Mouse (Mus musculus): ENCODE measurements around the gene B130006D01Rik.
"Not testable (repeated sequence)": the region's sequence is repeated elsewhere in the genome, so short reads cannot be mapped to it uniquely, and the experiment has no call there.

The B130006D01Rik gene

GRCm38 (mm10) chr11:95714411-95714810 lies 9.0 kb upstream of the B130006D01Rik start:
- no peak for DNase-seq

- DNase-seq = peak; percentile 24
Measured at GRCm38 (mm10) chr11:95716136-95716535, 7.3 kb upstream of the B130006D01Rik start.

GRCm38 (mm10) chr11:95719356-95719755 lies 4.0 kb upstream of the B130006D01Rik start:
- DNase-seq = peak; percentile 54

GRCm38 (mm10) chr11:95724466-95724865 lies 1.1 kb downstream of the B130006D01Rik start:
- no peak for DNase-seq

GRCm38 (mm10) chr11:95726156-95726555 lies 2.8 kb downstream of the B130006D01Rik start:
- DNase-seq = no peak

- DNase-seq = no peak
Measured at GRCm38 (mm10) chr11:95727947-95728346, 4.6 kb downstream of the B130006D01Rik start.

GRCm38 (mm10) chr11:95728916-95729907 lies 5.8 kb downstream of the B130006D01Rik start:
- DNase-seq = no peak

GRCm38 (mm10) chr11:95734485-95734884 lies 11.1 kb downstream of the B130006D01Rik start:
- DNase-seq = no peak

GRCm38 (mm10) chr11:95737811-95738210 lies 14.4 kb downstream of the B130006D01Rik start:
- DNase-seq = peak; percentile 25

GRCm38 (mm10) chr11:95744521-95744920 lies 21.1 kb downstream of the B130006D01Rik start:
- no peak for DNase-seq

- DNase-seq = peak; percentile 44
Measured at GRCm38 (mm10) chr11:95746821-95747220, 23.4 kb downstream of the B130006D01Rik start.

- no peak for DNase-seq
Measured at GRCm38 (mm10) chr11:95748331-95748730, 24.9 kb downstream of the B130006D01Rik start.

GRCm38 (mm10) chr11:95749619-95750018 lies 26.2 kb downstream of the B130006D01Rik start:
- DNase-seq = no peak

- peak; percentile 71 for DNase-seq
Measured at GRCm38 (mm10) chr11:95750995-95751394, 27.6 kb downstream of the B130006D01Rik start.

GRCm38 (mm10) chr11:95755137-95755536 lies 31.8 kb downstream of the B130006D01Rik start:
- not testable (repeated sequence) for DNase-seq

- DNase-seq = no peak
Measured at GRCm38 (mm10) chr11:95760521-95760920, 37.1 kb downstream of the B130006D01Rik start.

GRCm38 (mm10) chr11:95762996-95763395 lies 39.6 kb downstream of the B130006D01Rik start:
- no peak for DNase-seq

- DNase-seq = no peak
Measured at GRCm38 (mm10) chr11:95764806-95765205, 41.4 kb downstream of the B130006D01Rik start.

- DNase-seq = no peak
Measured at GRCm38 (mm10) chr11:95765334-95765733, 41.9 kb downstream of the B130006D01Rik start.

GRCm38 (mm10) chr11:95768244-95768643 lies 44.9 kb downstream of the B130006D01Rik start:
- no peak for DNase-seq

- no peak for DNase-seq
Measured at GRCm38 (mm10) chr11:95769208-95769607, 45.8 kb downstream of the B130006D01Rik start.

- no peak for DNase-seq
Measured at GRCm38 (mm10) chr11:95770720-95771364, 47.5 kb downstream of the B130006D01Rik start.

GRCm38 (mm10) chr11:95771665-95772064 lies 48.3 kb downstream of the B130006D01Rik start:
- DNase-seq = no peak

- DNase-seq = no peak
Measured at GRCm38 (mm10) chr11:95773264-95773663, 49.9 kb downstream of the B130006D01Rik start.

All from cerebellum, adult 9-11 months (tissue).